Mouse (Mus musculus) forebrain, embryonic 15.5 days (tissue): ENCODE results near the gene Shroom4. TPM values are rescaled to one million over a fixed set of nuclear protein-coding genes. Genes with fewer than 3 reads are reported as not detected.
"Not testable (repeated sequence)": the region's sequence is repeated elsewhere in the genome, so short reads cannot be mapped to it uniquely, and the experiment has no call there.

Experiments used
- ATAC-seq: fragments of 200-750 bp; cut with Nextera tagmentation; replicated peaks from 2 replicates; pipeline ENCODE4 v1.8.0; 2017; ENCODE audit warnings: mild to moderate bottlenecking, moderate TSS enrichment, moderate library complexity
- H3K27ac ChIP-seq: fragments of 300-500 bp; sonication (generic); replicated peaks from 2 replicates; pipeline ENCODE4 v1.5.1; 2015; ENCODE audit warnings: mild to moderate bottlenecking, inconsistent platforms
- H3K27me3 ChIP-seq: fragments of 300-500 bp; sonication (generic); 2 replicates; pipeline ENCODE4 v1.6.1; 2015; ENCODE audit warnings: inconsistent platforms
- H3K36me3 ChIP-seq: fragments of 300-500 bp; sonication (generic); 2 replicates; pipeline ENCODE4 v1.6.1; 2015; ENCODE audit warnings: mild to moderate bottlenecking, inconsistent platforms
- H3K4me1 ChIP-seq: fragments of 300-500 bp; sonication (generic); 2 replicates; pipeline ENCODE4 v1.6.1; 2015; ENCODE audit warnings: inconsistent platforms
- H3K4me2 ChIP-seq: fragments of 300-500 bp; sonication (generic); replicated peaks from 2 replicates; pipeline ENCODE4 v1.6.1; 2015; ENCODE audit warnings: mild to moderate bottlenecking, inconsistent platforms
- H3K4me3 ChIP-seq: fragments of 300-500 bp; sonication (generic); 2 replicates; pipeline ENCODE4 v1.5.1; 2015; ENCODE audit warnings: mild to moderate bottlenecking, inconsistent platforms
- H3K9ac ChIP-seq: fragments of 300-500 bp; sonication (generic); replicated peaks from 2 replicates; pipeline ENCODE4 v1.6.1; 2015; ENCODE audit warnings: mild to moderate bottlenecking, inconsistent platforms
- H3K9me3 ChIP-seq: fragments of 300-500 bp; sonication (generic); 2 replicates; pipeline ENCODE4 v1.6.1; 2016; ENCODE audit warnings: inconsistent platforms
- WGBS: fragments of 180-500 bp; shearing (Covaris S2); methylation state at CpG from one replicate; pipeline ENCODE4 v1.1.7; 2015; ENCODE audit warnings: mixed read lengths; 5-methylcytosine and 5-hydroxymethylcytosine counted together
- polyA plus RNA-seq: library from polyadenylated mRNA; unstranded; fragments of >200 nt; fragmentation: Nextera tagmentation; extraction: Ambion mirVana; gene quantifications from 2 replicates; pipeline ENCODE4 v1.2.1, GENCODE M21; 2015

Gene Shroom4
- polyA plus RNA-seq, 1 experiment from 2014 or later, result 1.3 TPM

DNA sequence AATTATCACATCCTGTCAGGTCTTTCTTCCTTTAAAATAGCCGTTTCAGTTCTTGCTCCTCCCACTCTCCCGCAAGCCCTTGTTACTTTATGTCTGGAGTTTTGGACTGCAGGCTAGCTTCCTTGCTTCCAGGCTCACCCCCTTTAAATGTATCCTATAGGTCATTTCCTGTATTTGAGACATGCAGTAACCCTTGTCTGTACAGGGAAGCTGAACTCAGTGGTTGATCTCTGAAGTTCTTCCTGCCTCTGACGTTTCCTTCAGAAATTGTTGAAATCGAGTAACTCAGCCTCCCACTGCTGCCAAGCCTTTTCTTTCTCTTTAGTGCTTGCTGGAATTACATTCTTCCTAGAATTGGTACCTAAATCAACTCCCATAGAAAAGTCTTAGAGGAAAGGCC is 18.5 kb downstream of the Shroom4 start:
- H3K27ac ChIP-seq, result no peak overlapping the region
- H3K4me3 ChIP-seq, result no peak overlapping the region
- H3K36me3 ChIP-seq, result no peaks in the 10 kb centered on the region
- no peaks in the 10 kb centered on the region for H3K4me1 ChIP-seq
- WGBS, result 36% methylated on average over 4 of the region's 4 CpGs
- no peaks in the 10 kb centered on the region for H3K27me3 ChIP-seq
- H3K9me3 ChIP-seq, result no peaks in the 10 kb centered on the region
- no peak overlapping the region for H3K9ac ChIP-seq
- no peak overlapping the region for H3K4me2 ChIP-seq
- ATAC-seq, result no peak

- H3K9me3 ChIP-seq, result no peaks in the 10 kb centered on the region
- H3K36me3 ChIP-seq, result no peaks in the 10 kb centered on the region
- ATAC-seq, result no peak
- no peaks in the 10 kb centered on the region for H3K4me1 ChIP-seq
- H3K4me2 ChIP-seq, result no peak overlapping the region
- WGBS, result 96% methylated on average over 2 of the region's 2 CpGs
- H3K4me3 ChIP-seq, result no peak overlapping the region
- no peak overlapping the region for H3K27ac ChIP-seq
- H3K9ac ChIP-seq, result no peak overlapping the region
- no peaks in the 10 kb centered on the region for H3K27me3 ChIP-seq
Observed at GRCm38 (mm10) chrX:6435260-6435659, 35.6 kb downstream of the Shroom4 start.

- no peak overlapping the region for H3K4me2 ChIP-seq
- no peak overlapping the region for H3K9ac ChIP-seq
- no peaks in the 10 kb centered on the region for H3K36me3 ChIP-seq
- no peaks in the 10 kb centered on the region for H3K27me3 ChIP-seq
- ATAC-seq, result no peak
- H3K4me3 ChIP-seq, result no peak overlapping the region
- no peaks in the 10 kb centered on the region; the same call in 1 of the 2 replicates for H3K4me1 ChIP-seq
- no peak overlapping the region for H3K27ac ChIP-seq
- 40% methylated on average over 1 of the region's 1 CpGs for WGBS
- H3K9me3 ChIP-seq, result no peaks in the 10 kb centered on the region
Observed at GRCm38 (mm10) chrX:6446422-6446821, 46.8 kb downstream of the Shroom4 start.

GRCm38 (mm10) chrX:6448001-6448400 is 48.3 kb downstream of the Shroom4 start:
- ATAC-seq, result no peak

GRCm38 (mm10) chrX:6453220-6453619 is 53.6 kb downstream of the Shroom4 start:
- WGBS, result 51% methylated on average over 4 of the region's 4 CpGs
- H3K36me3 ChIP-seq, result no peaks in the 10 kb centered on the region
- H3K4me3 ChIP-seq, result no peak overlapping the region
- no peaks in the 10 kb centered on the region for H3K27me3 ChIP-seq
- peak; percentile 72; the same call in 1 of the 2 replicates for ATAC-seq
- H3K4me1 ChIP-seq, result no peaks in the 10 kb centered on the region
- H3K4me2 ChIP-seq, result no peak overlapping the region
- H3K27ac ChIP-seq, result no peak overlapping the region
- H3K9me3 ChIP-seq, result no peaks in the 10 kb centered on the region
- H3K9ac ChIP-seq, result no peak overlapping the region

More at GRCm38 (mm10) chrX:6448001-6448400, 48.3 kb downstream of the Shroom4 start:
- no peak overlapping the region for H3K4me2 ChIP-seq
- H3K36me3 ChIP-seq, result no peaks in the 10 kb centered on the region
- no peak overlapping the region for H3K4me3 ChIP-seq
- no peaks in the 10 kb centered on the region; the same call in 1 of the 2 replicates for H3K4me1 ChIP-seq
- no peak overlapping the region for H3K27ac ChIP-seq
- no peaks in the 10 kb centered on the region for H3K27me3 ChIP-seq
- no peak overlapping the region for H3K9ac ChIP-seq
- 45% methylated on average over 4 of the region's 4 CpGs for WGBS
- no peaks in the 10 kb centered on the region for H3K9me3 ChIP-seq

GRCm38 (mm10) chrX:6469251-6469650 is 69.6 kb downstream of the Shroom4 start:
- H3K27ac ChIP-seq, H3K4me1 ChIP-seq, H3K4me3 ChIP-seq, H3K27me3 ChIP-seq, H3K36me3 ChIP-seq, ATAC-seq, H3K4me2 ChIP-seq, H3K9ac ChIP-seq, H3K9me3 ChIP-seq: not testable (repeated sequence)
- WGBS, result no CpG with 5 or more reads among the region's 1 CpGs

DNA sequence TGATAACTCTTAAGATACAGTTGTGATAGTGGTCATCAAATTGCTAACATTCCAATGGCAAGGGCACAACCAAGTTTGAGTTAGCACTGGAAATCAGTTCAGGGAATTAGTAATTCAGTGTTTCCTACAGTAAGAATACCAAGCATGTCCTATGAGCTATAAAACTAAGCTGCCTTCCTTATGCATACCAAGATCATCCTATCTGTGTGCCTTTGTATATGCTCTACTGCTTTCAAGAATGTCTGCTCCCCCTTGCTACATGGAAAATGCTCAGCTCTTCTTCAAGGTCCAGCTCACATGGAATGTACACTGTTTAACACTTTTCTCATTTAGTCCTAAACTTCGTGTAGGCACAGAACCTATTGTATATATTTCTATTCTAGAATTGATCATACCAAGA is 72.9 kb downstream of the Shroom4 start:
- H3K9ac ChIP-seq, H3K9me3 ChIP-seq, H3K4me3 ChIP-seq, H3K27me3 ChIP-seq, H3K4me1 ChIP-seq, H3K4me2 ChIP-seq, H3K36me3 ChIP-seq, ATAC-seq, H3K27ac ChIP-seq: not testable (repeated sequence)
- no CpG with 5 or more reads among the region's 1 CpGs for WGBS

DNA sequence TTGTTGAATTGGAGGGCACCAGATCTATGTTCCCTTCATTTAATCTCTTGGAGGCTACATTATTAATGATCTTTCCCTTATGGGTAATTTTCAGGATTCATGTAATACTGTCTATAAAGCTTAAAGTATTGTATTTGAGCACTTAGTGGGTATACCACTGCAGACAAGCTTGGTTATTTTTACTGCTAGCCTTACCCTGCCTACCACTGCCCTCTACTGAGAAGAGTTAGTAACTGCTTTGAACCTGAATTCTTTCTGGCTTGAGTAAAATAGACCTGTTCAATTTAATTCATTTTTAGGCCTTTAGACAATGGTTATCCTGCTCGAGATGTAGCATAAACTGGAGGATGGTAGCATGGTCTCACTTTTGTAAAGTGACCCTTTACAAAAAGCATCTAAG is 75.5 kb downstream of the Shroom4 start:
- Histone ChIP-seq H3K27me3 (no peaks in the 10 kb centered on the region), H3K9ac (no peak overlapping the region), H3K4me3 (no peak overlapping the region), H3K4me2 (no peak overlapping the region), H3K27ac (no peak overlapping the region), H3K9me3 (no peaks in the 10 kb centered on the region), H3K4me1 (no peaks in the 10 kb centered on the region), H3K36me3 (no peaks in the 10 kb centered on the region)
- ATAC-seq, result no peak
- 23% methylated on average over 1 of the region's 1 CpGs for WGBS

DNA sequence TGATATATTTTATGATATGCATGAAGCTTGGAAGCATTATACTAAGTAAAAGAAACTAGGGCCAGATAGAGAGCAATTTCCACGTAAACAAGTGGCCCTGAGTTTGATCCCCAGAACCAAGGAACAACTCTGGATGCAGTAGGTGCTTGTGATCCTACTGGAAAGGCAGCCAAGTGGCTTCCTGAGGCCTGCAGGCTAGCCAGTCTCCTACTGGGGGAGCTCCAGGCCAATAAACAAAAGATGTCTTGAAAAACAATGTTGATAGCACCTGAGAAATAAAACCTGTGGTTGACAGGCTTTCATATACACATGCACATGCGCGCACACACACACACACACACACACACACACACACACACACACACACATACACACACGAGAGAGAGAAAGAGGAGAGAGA is 82.6 kb downstream of the Shroom4 start:
- no peaks in the 10 kb centered on the region for H3K9me3 ChIP-seq
- H3K4me3 ChIP-seq, result no peak overlapping the region
- H3K4me2 ChIP-seq, result no peak overlapping the region
- no peaks in the 10 kb centered on the region for H3K4me1 ChIP-seq
- H3K36me3 ChIP-seq, result no peaks in the 10 kb centered on the region
- H3K9ac ChIP-seq, result no peak overlapping the region
- no peaks in the 10 kb centered on the region for H3K27me3 ChIP-seq
- 83% methylated on average over 4 of the region's 4 CpGs for WGBS
- H3K27ac ChIP-seq, result no peak overlapping the region
- no peak for ATAC-seq

GRCm38 (mm10) chrX:6483817-6484216 is 84.2 kb downstream of the Shroom4 start:
- Histone ChIP-seq H3K9me3 (no peaks in the 10 kb centered on the region), H3K27ac (no peak overlapping the region), H3K27me3 (no peaks in the 10 kb centered on the region), H3K9ac (no peak overlapping the region), H3K4me1 (no peaks in the 10 kb centered on the region), H3K4me2 (no peak overlapping the region), H3K4me3 (no peak overlapping the region), H3K36me3 (no peaks in the 10 kb centered on the region)
- ATAC-seq, result no peak
- WGBS, result 25% methylated on average over 8 of the region's 8 CpGs

DNA sequence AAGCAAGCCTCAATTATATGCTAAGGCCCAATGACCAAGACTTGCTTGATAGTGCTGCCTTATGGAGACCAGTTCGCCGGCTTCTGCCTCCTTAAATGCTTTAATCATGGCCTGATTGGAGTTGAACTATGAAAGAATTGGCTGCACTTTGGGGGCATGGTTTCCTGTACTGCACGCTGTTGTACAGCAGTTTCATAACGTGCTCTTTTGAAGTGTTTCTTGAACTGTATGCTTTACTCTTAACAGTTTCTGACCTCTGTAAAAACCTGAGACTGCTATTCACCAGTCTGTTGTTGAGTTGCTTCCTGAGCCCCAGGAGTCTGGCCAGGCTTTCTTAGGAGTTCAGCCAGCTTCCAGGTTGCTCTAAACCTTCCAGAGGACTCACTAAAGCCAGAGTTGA is 90.8 kb downstream of the Shroom4 start:
- Histone ChIP-seq H3K4me2 (no peak overlapping the region), H3K4me1 (no peaks in the 10 kb centered on the region), H3K27ac (no peak overlapping the region), H3K4me3 (no peak overlapping the region), H3K9me3 (no peaks in the 10 kb centered on the region), H3K9ac (no peak overlapping the region), H3K36me3 (no peaks in the 10 kb centered on the region), H3K27me3 (no peaks in the 10 kb centered on the region)
- 48% methylated on average over 4 of the region's 4 CpGs for WGBS
- no peak for ATAC-seq

GRCm38 (mm10) chrX:6495456-6495855 is 95.8 kb downstream of the Shroom4 start:
- Histone ChIP-seq H3K27ac (no peak overlapping the region), H3K9me3 (no peaks in the 10 kb centered on the region), H3K4me2 (no peak overlapping the region), H3K9ac (no peak overlapping the region), H3K27me3 (no peaks in the 10 kb centered on the region), H3K4me3 (no peak overlapping the region), H3K4me1 (no peaks in the 10 kb centered on the region), H3K36me3 (no peaks in the 10 kb centered on the region)
- no peak for ATAC-seq

- Histone ChIP-seq H3K4me1 (no peaks in the 10 kb centered on the region), H3K27me3 (no peaks in the 10 kb centered on the region), H3K36me3 (no peaks in the 10 kb centered on the region), H3K4me3 (no peak overlapping the region), H3K4me2 (no peak overlapping the region), H3K9me3 (no peaks in the 10 kb centered on the region), H3K27ac (no peak overlapping the region), H3K9ac (no peak overlapping the region)
- no peak for ATAC-seq
- 30% methylated on average over 2 of the region's 2 CpGs for WGBS
Observed at GRCm38 (mm10) chrX:6496374-6496773, 96.7 kb downstream of the Shroom4 start.
